Mouse (Mus musculus): ENCODE data around the gene App.

DNA sequence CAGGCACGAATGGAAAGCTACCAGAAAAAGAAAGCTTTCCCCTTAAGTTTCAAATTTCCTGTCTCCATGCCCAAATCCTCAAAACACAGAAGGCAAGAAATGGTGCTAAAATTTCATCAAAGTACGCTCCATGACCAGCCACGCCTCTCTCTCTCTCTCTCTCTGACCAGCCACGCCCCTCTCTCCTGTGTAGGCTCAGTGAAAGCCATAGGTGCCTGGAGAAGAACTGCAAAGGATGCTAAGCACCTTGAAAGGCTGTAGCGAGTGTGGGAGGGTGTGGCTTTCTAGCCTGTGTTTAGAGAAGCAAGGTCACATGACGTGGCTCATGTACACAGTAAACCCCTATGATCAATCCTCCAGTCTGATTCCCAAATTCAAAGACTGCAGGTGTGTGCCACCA is 126.3 kb downstream of the App start:
- TF ChIP-seq CTCF (IDR thresholded peaks at IDR 0.05; ENCODE audit: low read depth, low read length) (no peak), POLR2A (IDR thresholded peaks at IDR 0.05; ENCODE audit: borderline replicate concordance, low read depth, low read length) (no peak)

Measured in bone marrow macrophage, adult 2 months (primary cell).